Mouse (Mus musculus): Measurements from ENCODE around the gene Ldhal6b.
"Not testable (repeated sequence)": the region's sequence is repeated elsewhere in the genome, so short reads cannot be mapped to it uniquely, and the experiment has no call there.

Gene Ldhal6b

DNA sequence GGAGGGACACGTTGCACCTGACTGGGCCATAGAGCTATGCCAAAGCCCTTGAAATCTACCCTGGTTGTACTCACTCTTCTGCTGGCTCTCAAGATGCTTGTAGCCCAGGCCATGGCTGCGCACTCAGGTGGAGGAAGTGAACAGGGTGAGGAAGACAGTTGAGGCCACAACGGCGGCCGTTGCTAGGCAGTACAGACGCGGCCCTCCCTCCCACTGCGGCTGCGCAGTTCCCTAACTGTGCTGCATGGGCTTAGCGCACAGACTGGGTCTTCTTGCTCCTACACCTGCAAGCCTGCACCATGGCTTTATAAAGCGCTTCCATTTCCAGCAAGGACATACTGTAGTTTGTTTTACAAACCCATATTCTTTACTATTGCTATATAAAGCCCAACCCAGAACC, at the start of gene Ldhal6b:
Gene Ldhal6b (minus strand): TSS at position 223 of the 400 bp plus-strand sequence.
- DNase-seq (ENCODE audit: low read depth) = no peak

DNA sequence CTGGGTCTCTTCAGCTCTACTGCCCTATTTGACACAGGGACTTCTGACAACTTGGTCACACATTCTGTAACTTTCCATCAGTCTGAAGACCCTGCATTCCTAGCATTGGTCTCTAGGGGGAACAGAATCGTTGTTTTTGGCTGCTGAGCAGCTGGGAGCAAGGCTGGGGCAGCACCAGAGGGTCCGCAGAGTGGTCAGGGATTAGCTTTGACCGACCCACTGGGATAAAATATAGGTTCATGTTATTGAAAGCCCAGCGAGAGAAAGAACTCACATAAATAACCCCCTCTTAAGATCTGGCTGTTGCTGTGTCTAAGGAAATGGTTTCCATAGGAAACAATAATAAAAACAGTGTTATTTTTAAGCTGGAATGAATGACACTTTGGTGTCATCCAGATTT, 48.6 kb upstream of the Ldhal6b start:
- DNase-seq (ENCODE audit: low read depth) = no peak

DNA sequence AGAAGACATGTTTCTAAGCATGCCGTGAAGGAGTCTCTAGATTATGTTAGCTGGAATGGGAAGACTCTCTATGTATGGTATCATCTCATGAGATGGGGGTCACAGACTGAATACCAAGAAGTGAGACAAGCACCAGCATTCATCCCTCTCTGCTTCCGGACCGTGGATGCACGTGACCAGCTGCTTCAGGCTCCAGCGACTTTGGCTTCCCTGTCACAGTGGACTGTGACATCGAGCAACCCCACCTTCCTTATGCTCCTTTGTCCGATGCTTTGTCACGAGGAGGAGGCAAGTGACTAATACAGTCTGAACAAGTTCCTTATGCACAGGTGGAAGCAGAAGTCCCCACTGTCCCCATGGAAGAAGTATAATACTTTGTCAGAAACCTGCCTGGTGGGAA, 48.2 kb upstream of the Ldhal6b start:
- no peak for DNase-seq (ENCODE audit: low read depth)

DNA sequence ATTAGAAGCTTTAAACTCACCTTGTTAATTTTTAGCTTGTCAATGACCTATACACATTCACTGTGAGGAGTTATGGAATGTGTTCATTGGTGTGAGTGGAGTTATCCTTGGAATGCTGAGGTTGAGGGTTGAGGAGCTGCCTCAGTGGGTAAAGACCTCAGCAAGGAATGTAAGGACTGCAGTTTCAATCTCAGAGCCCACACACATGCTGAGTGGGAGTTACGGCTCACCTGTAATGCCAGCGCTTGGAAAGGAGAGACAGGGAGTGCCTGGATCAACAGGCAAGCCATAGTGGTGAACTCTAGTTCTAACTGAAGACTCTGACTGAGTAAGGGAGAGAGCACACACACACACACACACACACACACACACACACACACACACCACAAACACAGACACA, 45.3 kb upstream of the Ldhal6b start:
- no peak for DNase-seq (ENCODE audit: low read depth)

DNA sequence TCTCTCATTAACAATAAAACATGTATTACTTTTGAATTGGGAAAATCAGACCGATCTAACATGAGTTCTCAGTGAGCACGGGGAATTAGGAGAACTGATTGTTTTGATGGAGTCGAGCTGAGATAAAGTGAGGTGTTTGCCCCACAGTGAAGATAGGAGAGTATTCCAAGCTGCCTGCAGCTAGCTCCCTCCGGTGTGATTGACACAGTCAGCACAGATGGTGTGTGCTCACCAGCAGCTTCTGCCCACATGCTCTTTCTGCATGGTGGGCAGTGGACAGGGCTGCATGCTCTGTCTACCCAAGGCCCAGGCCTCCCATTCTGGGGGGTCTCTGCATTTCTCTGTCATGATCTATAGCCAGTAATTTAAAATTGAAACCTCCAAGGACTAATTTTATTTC, 35.1 kb upstream of the Ldhal6b start:
- no peak for DNase-seq (ENCODE audit: low read depth)

DNA sequence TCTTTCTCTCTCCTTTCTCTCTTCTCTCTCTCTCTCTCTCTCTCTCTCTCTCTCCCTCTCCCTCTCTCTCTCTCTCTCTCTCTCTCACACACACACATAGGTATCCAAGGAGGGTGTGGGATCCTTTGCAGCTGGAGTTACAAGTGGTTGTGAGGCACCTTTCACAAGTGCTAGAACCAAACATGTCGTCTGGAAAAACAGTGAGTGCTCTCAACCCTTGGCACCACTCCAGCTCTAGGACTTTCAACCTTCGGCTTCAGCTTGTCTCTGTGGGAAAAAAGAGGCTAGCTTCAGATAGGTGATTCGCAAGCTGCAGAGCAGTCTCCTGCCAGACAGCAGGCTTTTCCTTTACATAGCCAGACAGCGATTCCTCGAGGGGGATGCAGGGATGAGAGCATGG, 25.2 kb upstream of the Ldhal6b start:
- no peak for DNase-seq (ENCODE audit: low read depth)

DNA sequence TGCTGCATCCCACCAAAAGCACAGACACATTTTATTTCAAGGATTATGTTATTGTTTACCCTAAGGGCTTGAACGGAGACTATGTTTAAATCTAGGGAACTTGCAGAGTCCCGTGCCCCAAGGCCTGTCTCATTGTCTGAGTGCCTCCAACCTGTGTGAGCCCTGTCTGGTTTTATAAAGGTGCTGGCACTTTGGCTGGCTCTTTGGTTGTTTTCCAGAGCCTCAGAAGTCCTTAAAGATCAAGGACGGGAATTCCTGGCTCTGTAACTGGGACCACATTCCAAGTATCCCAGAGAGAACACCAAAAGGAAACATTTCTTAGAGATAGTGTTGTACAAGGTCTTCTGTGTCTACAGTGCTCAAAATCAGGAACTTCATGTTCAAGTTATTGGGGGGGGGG, 24.7 kb upstream of the Ldhal6b start:
- DNase-seq (ENCODE audit: low read depth) = no peak

DNA sequence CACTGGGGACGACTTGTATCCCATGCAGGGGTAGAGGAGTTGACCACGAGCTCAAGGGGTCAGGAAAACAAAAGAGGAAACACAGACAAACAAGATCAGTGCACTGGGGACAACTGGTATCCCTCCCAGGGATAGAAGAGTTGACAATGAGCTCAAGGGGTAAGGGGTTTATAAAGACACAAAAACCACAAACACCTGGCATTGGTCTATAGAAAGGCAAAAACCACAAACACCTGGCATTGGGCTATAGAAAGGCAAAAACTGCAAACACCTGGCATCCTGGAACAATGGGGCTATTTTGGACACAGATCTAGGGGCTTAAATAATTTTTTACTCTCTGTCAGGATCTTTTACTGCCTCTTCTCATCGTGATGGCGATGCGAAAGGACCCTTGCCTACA, 23.8 kb upstream of the Ldhal6b start:
- DNase-seq (ENCODE audit: low read depth) = not testable (repeated sequence)

DNA sequence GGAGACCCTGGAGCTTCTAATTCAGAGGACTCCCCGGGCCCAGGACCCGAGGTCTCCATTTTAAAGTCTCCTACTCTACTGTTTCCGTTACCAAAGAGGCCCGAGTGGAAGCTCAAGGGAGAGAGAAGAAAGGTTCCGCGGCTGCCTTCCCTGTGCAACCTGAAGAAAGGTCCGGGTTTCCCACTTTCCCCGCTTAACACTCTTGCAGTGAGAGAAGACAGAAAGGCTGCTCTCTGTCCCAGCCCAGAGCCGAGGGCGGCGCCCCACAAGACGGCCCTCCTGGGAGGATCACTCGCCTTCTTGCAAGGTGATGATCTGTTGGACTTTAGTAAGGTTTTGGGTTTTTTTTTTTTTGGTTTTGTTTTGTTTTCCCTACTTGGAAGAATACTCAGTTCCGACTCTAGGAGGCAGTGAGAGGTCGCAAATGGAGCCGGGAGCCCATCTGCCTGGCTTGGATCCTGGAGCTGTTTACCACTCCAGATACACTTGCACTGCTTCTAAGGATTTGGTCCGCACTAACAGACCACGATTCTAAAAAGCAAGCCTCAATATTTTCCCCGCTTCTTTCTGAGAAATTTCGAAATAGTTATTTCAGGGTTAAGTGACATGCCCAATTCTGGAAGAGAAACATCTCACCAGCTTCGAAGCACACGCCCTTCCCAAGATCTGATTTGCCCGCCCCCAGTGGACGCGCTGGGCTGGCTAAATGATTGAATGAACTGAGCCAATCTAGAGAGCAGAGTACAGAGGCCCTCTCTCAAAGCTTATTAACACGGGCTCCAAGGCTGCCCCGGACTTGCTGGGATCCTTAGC, 21.8 kb upstream of the Ldhal6b start, which contains the start of gene Tmem242:
Gene Tmem242 (minus strand): TSS at position 101 of the 813 bp plus-strand sequence.
- DNase-seq (ENCODE audit: low read depth) = peak; percentile 94

DNA sequence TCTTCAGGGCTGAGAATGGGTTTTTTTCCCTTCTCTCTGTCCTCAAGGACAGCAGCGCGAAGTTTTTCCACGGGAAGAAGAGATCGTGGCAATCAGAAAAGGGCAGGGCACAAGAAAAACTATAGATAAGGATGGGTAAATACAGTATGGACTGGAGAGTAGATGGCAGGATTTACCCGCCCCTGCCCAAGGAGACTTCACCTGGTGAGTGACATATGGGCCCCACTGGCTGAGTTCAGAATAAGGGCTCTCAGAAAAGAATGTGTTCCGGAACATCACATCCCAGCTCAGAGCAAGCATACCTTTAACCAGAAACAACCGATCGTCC, 21.2 kb upstream of the Ldhal6b start:
- no peak for DNase-seq (ENCODE audit: low read depth)

DNA sequence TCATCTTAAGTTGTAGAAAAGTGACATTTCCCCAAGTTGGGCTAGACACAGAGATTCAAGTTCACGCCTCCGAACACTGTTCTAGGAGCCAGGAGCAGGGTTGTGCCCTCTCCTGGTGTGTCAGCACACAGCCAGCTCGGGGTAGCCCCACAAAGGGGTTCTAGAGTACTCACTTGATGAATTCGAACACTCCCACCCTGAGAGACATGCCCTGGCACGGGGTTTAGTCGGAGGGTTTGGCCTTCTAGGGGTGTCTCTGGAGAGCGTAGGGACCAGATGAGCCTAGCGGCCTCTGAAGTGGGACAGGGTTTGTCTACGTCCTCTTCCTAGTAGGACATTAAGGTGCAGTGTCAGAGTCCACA, 11.2 kb upstream of the Ldhal6b start:
- DNase-seq (ENCODE audit: low read depth) = no peak

DNA sequence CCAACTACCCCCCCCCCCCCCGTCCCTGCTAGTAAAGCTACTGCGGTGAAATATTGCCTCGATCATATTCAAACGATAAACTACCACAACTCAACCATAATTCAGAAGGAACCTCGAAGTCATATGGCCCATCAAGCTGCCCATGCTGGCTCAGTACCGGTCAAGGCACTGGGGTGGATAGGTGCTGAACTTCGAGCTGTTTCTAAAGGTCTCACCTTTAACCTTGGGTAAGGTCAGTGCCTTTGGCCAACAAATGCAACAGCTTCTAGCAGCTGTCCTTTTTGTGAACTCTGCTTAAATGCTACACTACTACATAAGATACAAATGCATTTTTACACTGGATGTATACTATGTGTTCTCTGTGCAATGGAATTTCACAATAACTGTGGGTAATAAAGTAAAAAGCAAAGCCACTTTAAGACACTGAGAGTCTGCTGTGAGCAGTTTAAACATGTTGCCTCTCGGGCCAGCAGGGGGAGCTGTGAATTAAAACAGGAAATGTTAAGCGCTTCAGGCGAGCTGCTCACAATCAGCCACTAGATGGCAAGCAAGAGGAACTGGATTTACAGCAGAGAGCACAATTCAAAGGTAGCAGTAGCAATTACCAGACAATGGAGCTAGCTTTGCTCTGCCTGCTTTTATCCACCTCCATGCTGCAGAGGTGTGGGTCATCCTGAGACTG, 10.7 kb upstream of the Ldhal6b start:
- DNase-seq (ENCODE audit: low read depth) = peak; percentile 97

DNA sequence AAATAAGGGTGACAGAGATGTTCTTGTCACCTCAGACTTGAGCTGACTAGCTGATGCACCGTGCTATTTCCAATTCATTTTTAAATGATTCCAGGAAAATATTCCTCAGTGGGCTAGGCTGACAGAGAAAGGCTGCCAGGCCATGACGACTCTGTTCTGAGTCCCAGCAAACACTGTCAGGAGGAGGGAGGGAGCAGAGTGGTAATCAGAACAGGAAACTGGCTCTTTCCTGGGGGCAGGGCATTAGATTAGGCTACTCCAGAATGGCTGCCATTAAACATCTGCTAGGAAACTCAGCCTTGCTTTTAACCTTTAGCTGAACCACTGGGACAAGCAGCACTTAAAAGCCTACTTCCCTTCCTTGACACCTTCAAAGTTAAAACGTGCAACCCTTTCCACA, 6.6 kb upstream of the Ldhal6b start:
- DNase-seq (ENCODE audit: low read depth) = no peak

DNA sequence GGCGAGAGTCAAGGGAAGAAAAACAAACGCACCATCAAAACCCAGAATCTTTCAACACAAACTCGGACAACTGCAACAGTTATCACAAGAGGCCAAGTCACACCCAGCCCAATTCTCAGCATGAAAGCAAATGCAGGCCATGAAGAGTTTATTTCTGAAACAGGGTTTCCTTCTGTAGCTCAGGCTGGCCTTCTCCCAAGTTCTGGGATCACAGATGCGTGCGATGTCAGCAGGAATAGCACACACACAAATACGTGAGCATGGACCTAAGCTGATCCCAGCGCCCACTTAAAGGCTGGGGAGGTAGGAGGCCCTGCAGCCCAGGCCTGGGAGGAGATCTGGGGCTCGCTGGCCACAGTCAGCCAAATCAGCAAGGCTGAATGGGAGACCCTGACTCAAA, 5.6 kb upstream of the Ldhal6b start:
- DNase-seq (ENCODE audit: low read depth) = no peak

DNA sequence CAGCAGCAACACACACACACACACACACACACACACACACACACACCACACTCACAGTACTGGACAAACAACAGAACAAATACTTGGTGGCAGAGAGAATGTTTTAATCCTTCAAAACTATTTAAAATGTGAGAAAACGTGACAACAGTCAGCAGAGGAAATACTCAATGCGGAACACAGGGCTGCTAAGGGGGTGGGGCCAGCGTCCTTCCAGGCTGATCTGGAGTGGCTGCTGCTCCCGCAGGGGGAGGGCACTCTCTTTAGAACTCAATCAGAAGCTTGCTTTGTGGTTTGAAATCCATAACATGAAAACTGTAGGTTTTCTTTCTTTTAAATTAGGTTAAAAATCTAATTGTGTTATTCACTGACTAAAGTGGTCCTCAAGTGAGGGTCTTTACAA, 3.3 kb upstream of the Ldhal6b start:
- no peak for DNase-seq (ENCODE audit: low read depth)

DNA sequence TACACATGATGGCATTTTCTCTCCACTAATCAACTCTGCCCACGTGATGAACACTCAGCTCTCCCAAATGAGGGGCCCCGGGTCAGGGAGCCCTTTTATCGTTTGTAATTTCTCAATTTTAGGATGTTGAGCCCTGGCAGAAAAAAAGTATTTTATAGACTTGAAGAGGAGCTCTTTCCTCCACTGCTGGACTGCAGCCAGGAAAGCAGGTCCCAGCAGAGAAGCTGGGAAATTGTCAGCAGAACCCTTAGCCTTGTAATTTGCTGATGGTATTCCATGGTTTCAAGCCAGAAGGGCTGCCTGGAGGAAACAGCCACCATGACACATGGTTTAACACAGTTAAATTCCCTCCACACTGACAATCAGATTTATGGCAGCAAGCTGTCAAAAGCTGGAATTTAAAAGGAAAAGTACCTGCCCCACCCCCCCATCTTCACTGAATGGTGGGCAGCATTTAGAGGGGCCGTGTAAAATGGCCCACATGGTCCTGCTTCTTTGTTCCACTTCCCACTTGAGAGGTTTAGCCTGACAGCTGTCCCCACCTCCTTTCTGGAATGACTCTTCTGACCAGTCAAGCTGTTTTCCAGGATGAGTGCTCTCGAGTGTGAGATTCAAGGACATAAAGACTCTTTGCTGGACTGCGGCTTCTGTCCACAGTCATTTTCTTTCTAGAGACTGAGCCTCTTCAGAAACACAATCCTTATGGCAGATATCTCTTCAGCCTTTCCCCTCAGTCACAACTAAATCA, 1.4 kb upstream of the Ldhal6b start:
- DNase-seq (ENCODE audit: low read depth) = no peak

DNA sequence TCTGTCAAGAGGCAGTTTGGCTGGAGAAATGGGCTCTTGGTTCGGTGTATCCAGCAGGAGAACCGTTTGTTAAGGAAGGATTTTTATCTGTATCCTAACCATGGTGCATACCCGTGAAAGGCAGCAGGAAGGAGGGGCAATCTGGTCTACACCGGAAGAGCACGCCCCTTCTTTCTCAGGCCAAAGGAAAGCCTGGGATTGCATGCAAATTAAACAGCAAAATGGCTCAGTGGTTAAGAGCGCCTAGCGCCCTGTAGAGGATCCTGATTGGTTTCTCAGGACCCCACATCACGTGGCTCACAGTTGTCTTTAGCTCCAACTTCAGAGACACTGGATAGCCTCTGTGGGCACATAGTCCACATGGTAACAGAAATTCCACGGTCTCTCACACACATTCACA, 489 bp upstream of the Ldhal6b start:
- no peak for DNase-seq (ENCODE audit: low read depth)

DNA sequence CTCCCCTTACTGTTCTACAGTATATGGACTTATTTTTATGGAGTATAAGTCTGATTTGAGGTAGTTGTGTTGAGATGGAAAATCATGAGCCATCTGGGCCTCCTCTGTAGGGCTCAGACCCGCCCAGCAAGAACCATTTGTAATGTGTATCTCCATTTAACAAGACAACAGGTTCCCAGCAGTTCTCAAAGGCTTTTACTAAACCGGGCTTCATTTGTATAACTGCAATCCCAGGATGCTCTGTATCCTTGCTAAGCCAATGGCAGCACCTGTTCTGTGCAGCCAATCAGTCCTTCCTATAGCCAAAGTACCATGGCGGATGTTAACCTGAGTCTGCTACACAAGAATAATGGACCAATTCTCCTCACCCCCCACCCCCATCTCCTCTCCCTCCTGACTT, 2.0 kb downstream of the Ldhal6b start:
- DNase-seq (ENCODE audit: low read depth) = no peak

DNA sequence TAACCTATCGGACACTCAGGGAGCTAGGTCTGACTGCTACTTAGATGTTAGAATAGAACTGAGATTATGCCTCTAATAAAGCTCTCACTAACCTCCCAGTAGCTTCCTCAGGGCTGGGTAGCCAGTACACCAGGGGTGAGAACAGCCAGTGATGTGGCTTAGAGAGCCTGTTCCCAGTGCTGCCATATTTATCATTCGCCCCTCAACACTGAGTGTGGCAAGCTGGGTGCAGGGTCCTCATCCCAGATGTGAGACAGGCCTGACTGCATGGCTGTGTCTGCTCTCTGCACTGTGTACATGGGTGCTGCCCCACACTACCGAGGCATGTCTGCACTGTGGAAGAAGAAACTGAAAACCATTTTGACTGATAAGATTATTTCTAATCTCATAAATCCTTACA, 4.5 kb downstream of the Ldhal6b start:
- DNase-seq (ENCODE audit: low read depth) = no peak

DNA sequence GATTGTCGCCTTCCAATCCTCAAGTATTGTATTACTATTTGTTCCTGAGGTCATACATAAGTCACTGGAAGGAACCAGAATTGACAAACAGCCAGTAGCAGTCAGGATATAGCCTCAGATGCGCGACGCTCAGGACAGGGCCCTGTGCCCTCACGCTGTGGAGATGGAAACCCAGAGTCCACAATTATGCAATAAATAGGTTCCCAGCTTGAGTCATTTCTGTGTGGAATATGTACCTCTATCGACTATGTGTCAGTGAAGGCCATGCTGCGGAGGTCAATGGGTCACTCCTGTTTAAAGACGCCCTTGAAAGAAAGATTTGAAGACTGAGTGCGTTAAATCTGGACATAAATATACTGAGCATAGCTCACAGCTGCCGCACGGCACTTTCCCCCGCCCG, 5.2 kb downstream of the Ldhal6b start:
- no peak for DNase-seq (ENCODE audit: low read depth)

DNA sequence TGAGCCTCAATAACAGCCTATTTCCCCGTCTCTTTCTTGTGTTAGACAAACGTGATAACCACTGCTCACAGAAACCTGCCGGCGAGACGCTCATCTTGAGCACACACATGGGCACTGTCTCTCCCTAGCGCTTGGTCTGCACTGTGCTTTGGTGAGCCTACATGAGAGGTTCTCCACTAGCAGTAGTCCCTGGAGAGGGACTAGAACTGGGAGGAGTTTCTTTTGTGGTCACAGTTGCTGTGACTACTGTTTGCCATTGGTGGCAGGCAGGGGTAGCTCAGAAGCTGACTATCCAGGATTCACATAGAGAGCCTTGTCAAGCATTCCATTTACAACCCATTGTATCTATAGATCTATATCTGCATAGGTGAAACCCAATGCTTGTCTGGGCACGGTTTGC, 5.8 kb downstream of the Ldhal6b start:
- DNase-seq (ENCODE audit: low read depth) = no peak

DNA sequence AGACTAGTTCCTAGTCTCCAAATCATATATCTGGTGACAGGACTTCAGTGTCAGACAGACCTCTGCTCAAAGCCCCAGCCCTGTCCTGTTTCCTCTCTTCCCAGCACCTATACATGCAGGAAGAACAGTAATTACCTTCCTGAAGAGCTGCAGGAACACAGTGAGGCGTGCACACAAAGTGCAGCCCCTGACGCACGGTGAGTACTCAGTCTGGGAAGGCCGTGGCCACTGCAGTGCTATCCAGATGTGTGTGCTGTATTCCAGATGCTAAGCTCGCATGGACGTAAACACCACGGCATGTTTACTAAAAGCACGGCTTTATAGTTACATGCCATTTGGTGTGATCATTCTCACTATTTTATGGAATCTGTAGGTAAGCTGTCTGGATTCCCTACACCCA, 6.3 kb downstream of the Ldhal6b start:
- DNase-seq (ENCODE audit: low read depth) = no peak

DNA sequence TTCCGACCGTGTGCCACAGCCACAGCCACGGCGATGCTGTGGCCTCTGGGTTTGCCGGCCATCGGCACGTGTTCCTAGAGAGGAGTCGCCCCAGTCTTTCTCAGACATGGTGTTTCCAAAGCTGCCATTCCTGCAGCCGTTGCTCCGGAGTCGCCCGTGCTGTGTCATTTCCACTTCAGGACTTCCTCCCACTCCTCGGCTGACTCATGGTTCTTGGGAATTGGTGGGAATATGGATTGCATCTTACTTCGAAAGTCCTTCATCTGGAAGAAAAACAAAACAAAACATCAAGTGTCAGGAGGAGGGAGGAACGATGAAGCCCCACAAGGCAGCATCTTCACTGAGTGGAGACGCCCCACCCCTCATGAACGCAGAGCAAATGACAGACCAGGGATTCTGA, 7.4 kb downstream of the Ldhal6b start:
- no peak for DNase-seq (ENCODE audit: low read depth)
